Mouse (Mus musculus) ES-E14 (cell line): ENCODE data around the gene Prr7.

ENCODE experiments used
- CHD2 ChIP-seq: IDR thresholded peaks from 2 replicates; pipeline ENCODE4 v1.6.1; 2014; ENCODE audit warnings: mild to moderate bottlenecking, low read depth, low read length, inconsistent platforms
- HCFC1 ChIP-seq: IDR thresholded peaks from 2 replicates; pipeline ENCODE4 v1.6.1; 2012; ENCODE audit warnings: low read length, inconsistent platforms, borderline replicate concordance; ENCODE audit not compliant: insufficient read depth
- ZC3H11A ChIP-seq: IDR thresholded peaks from 2 replicates; pipeline ENCODE4 v1.6.1; 2012; ENCODE audit warnings: low read depth, mild to moderate bottlenecking, inconsistent platforms, low read length, borderline replicate concordance

- TF ChIP-seq ZC3H11A = no peak
- TF ChIP-seq HCFC1 = no peak
- TF ChIP-seq CHD2 = no peak
Observed at GRCm38 (mm10) chr13:55477492-55477891, 13.4 kb downstream of the Prr7 start.
